Mouse (Mus musculus): ENCODE measurements at regions not wholly inside any gene's neighbourhood (a gene's known extent, or its start where the extent isn't known, plus 50 kb on each side); places are given as distances from the start of the nearest gene placed in this dataset.
A peak's percentile ranks its signal among the peaks of the same experiment; 100 is the strongest.

DNA sequence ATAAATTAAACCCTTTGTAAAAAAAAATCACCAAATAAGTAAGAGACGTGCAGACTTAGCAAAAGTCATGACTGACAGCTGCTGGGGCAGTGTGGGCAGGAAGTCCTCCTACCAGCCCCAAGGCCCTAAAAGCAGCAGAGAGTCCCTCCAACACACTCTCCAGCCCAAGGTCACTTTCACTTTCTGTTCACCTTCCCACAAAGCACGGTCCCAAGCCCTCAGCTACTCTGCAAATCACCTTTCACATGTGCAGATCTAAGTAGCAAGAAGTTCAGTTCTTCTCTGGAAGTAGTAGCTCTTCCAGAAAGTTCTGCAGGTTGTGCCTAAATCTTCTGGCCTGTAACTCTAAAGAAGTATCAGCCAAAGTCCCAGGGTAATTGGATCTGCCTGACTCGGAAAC lies 120.8 kb upstream of the Gm26657 start:
- DNase-seq = no peak

GRCm38 (mm10) chr4:56618433-56618832 lies 121.4 kb upstream of the Gm26657 start:
- DNase-seq = no peak

DNA sequence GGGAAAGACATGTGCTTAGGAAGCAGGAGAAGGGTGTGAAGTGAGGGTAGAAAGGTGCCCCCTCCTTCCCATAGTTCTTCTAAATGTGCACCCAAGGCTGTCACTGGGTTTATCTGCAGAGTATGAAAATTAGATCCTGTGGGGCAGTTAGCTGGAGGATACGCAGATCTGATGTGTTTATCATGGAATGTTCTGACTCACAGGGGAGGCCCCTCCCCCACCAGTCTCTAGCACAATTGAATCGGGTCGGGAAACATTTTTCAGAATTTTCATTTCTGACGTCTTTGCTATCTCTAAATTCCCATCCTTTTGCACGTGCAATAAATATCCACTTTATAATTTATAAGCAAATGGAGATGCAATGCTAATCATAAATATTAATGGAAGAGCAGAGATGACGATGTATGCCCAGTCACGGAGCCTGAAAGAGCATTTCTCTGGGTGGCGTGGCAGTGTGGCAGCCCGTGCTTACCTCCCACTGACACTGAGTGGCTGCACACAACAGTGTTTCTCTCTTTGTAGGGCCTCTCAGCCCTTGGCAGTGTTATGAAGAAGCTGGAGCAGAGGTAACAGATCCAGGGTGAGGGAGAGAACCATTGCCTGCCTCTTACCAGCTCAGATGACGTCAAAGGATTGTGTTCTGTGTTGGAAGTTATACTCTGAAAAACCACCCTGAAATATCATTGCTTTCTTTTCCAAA lies 122.1 kb upstream of the Gm26657 start:
- no peak for DNase-seq

GRCm38 (mm10) chr4:56612325-56612724 lies 127.5 kb upstream of the Gm26657 start:
- peak; percentile 15 to 53 for DNase-seq

- no peak for DNase-seq
Measured at GRCm38 (mm10) chr4:56611751-56612150, 128.1 kb upstream of the Gm26657 start.

DNA sequence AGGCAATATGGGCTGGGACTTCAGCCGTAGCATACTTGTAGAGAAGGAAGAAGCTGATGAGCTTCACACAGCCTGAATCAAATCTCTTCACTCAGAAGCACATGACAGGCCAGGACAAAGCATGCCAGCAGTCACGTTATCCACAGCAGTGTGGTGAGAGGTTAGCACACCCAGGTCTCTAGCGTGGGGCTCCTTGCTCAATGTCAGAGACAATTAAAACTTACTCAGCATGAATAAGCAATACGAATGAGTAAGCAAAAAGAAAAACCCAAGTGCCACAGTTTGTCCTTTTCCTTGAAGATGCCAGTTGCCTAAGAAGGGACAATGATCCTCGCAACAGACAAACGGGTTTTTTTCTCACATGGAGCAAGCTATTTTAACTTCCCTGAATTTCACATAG lies 129.6 kb upstream of the Gm26657 start:
- no peak for DNase-seq

DNA sequence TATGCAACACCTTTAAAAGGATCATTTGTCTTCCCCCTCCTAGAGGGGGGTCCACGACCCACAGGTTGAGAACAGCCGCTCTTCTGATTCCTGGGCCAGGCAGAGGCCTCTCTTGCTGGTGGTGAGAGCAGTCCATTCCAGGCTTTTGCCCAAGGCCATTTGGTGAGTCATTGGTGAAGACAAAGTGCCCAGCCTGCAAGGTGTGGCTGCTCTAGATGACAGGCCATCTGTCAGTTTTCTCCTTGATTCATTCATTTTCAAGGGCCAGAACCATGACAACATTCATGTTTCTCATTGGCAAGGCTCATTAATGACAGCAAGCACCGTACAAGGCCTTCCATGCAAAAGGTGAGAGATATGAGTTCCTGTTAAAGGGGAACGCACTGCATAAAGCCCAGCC lies 131.2 kb upstream of the Gm26657 start:
- peak in 1 of 2 experiments; percentile 24 for DNase-seq

- no peak for DNase-seq
Measured at GRCm38 (mm10) chr4:56598398-56598797, 141.5 kb upstream of the Gm26657 start.

GRCm38 (mm10) chr4:56597931-56598330 lies 141.9 kb upstream of the Gm26657 start:
- DNase-seq = no peak

- DNase-seq = no peak
Measured at GRCm38 (mm10) chr4:56582405-56582804, 157.5 kb upstream of the Gm26657 start.

- no peak for DNase-seq
Measured at GRCm38 (mm10) chr4:56576837-56577548, 162.9 kb upstream of the Gm26657 start.

DNA sequence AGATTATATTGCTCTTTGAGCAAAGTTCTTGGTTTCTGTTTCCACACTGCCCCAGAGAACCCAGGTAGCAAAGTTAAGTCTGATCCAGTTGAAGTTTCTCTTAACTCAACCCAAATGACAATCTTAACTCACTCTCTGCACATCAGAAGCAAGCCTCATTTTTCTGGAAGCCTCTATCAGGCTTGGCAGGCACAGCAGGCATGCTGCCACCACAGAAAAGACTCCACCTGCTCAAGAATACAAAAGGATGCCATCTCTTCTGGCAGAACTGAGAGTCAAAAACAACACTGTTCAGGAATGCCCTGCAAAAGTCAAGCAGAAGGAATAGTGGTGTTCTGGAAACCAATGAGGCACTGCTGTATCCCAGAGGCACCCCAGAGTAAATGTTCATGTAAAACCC lies 187.7 kb upstream of the Gm26657 start:
- peak; percentile 32 to 47 for DNase-seq

GRCm38 (mm10) chr4:56533344-56533985 lies 206.4 kb upstream of the Gm26657 start:
- DNase-seq = peak in 1 of 2 experiments; percentile 24

DNA sequence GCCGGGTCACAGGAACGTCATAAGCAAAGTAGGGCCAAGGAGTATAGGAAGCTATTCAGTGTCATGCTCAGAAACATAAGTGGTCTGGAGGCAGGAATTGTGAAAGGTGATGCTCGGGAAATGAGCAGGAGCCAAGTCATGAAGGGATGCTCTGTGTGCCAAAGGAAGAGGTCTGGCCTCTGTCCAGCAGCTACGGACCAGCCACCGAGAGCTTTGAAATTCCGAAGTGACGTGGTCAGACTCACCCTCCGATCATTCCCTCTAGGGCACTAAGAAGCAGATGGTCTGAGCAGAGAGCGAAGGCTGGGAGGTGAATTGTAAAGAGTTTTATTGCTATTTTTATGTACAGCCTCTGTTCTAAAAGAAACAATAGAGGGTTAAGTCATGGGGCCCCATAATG lies 206.9 kb upstream of the Gm26657 start:
- peak; percentile 12 to 36 for DNase-seq

- no peak for DNase-seq
Measured at GRCm38 (mm10) chr4:56528571-56528970, 211.3 kb upstream of the Gm26657 start.

- peak in 1 of 2 experiments; percentile 4 for DNase-seq
Measured at GRCm38 (mm10) chr4:56524430-56524985, 215.4 kb upstream of the Gm26657 start.

- no peak for DNase-seq
Measured at GRCm38 (mm10) chr4:56507770-56508169, 232.1 kb upstream of the Gm26657 start.

GRCm38 (mm10) chr4:56506786-56507185 lies 233.1 kb upstream of the Gm26657 start:
- peak in 1 of 2 experiments; percentile 5 for DNase-seq

- DNase-seq = no peak
Measured at GRCm38 (mm10) chr4:56506067-56506466, 233.8 kb upstream of the Gm26657 start.

- DNase-seq = peak; percentile 55 to 61
Measured at GRCm38 (mm10) chr4:56492537-56493221, 247.2 kb upstream of the Gm26657 start.

DNA sequence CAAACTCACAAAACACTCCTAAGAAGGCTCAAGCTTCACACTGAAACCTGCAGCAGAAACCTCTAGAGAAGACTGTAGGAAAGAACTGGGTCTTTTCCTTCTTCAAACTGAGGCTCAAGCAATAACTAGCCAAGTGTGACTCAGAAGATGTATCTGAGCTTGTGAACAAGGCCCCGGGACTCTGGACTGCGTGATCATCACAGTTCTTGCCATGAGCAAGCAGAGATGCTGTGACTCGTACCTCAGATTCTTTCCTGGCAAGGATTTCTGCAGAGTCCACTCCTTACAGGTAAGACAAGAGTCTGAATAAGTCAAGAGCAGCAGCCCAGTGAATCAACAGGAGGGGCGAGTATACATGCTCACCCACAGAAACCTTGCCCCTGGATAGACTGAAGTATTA lies 250.5 kb upstream of the Gm26657 start:
- no peak for DNase-seq

DNA sequence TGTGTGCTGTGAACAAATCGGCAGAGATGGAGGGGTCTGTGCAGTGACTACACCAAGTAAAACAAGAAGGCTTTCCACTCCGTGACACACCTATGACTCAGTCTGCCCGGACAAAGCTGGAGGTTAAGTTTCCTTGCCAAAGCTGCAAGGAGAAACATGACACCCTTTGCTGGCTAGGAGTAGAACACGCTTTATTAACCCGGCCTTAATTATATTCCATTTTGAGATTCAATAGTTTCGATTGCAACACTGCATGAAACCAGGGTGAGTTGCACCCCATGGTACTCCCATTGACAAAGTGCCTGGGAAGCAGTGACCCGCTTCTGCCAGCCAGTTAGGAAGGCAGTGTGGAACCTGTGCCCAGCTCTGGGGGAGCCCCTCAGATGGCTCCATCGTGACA lies 256.2 kb upstream of the Gm26657 start:
- no peak for DNase-seq

GRCm38 (mm10) chr4:56456788-56457187 lies 283.1 kb upstream of the Gm26657 start:
- DNase-seq = no peak
